Mouse (Mus musculus): ENCODE data around the gene Gm6588. TPM values are rescaled to one million over a fixed set of nuclear protein-coding genes. Genes with fewer than 3 reads are reported as not detected.

Gene Gm6588
- polyA plus RNA-seq, 1 experiment from 2014 or later, result not detected

DNA sequence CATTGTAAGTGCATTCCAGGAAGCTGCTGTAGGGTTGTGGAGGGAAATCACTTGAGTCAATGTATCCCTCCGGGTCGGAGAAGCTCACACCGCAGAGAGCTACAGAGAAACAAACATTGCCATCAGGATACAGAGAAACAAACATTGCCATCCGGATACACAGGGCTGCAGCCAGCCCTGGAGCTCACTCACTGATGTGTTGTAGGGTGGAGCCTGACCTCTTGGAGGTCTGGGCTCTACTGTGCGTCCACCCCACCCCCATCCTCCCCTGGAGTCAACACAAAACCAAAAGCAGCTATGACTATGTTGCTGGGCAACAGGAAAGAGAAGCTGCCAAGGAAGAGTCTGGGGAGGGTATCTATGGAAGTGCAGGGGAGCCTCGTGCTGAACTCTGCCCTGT is 24.2 kb downstream of the Gm6588 start:
- H3K9me3 ChIP-seq (ENCODE audit: control insufficient read depth, low read length), result no peaks in the 10 kb centered on the region
- ATAC-seq (ENCODE audit: low FRiP score, low TSS enrichment) (no peak; the same call in 1 of the 2 replicates), DNase-seq (ENCODE audit: low spot score) (no peak)
- no peaks in the 10 kb centered on the region for H3K36me3 ChIP-seq (ENCODE audit: control insufficient read depth, insufficient read depth, low read length)
- no peaks in the 10 kb centered on the region for H3K27me3 ChIP-seq (ENCODE audit: control insufficient read depth, insufficient read depth, low read length)
- no peaks in the 10 kb centered on the region for H3K4me1 ChIP-seq (replicated peaks; ENCODE audit: control insufficient read depth, insufficient read depth)
- H3K27ac ChIP-seq (replicated peaks), result no peak overlapping the region
- 17% methylated on average over 6 of the region's 6 CpGs for WGBS
- TF ChIP-seq EP300 (optimal IDR thresholded peaks at IDR 0.05), result no peak
- TF ChIP-seq CTCF (IDR thresholded peaks at IDR 0.05; ENCODE audit: low read depth), result no peak
- no peak overlapping the region for H3K9ac ChIP-seq (ENCODE audit: low read length)
- no peak overlapping the region for H3K4me2 ChIP-seq (replicated peaks; ENCODE audit: low read depth)
- H3K4me3 ChIP-seq (ENCODE audit: low read depth, low read length), result no peak overlapping the region

DNA sequence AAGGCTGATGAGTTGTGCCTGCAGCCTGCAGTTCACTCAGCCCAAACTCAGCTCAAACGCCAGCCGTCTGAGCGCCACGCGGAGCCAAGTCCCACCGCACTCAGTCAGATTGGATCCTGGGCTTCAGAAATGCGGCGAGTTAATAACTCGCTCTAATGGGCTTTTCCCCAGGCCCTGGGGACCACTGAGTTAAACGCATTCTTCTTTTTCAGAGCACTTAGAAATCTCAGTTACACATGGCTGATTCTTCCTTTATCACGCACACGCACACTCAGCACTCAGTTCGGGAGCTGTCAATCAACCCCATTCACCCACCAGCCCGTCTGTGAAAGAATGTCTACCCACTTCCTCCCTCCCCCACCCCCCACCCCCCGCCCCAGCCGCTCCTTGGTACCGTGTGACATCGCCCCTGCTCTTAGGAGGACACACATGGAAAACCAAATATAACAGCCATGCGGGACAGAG is 32.8 kb downstream of the Gm6588 start:
- WGBS, result 36% methylated on average over 19 of the region's 19 CpGs

DNA sequence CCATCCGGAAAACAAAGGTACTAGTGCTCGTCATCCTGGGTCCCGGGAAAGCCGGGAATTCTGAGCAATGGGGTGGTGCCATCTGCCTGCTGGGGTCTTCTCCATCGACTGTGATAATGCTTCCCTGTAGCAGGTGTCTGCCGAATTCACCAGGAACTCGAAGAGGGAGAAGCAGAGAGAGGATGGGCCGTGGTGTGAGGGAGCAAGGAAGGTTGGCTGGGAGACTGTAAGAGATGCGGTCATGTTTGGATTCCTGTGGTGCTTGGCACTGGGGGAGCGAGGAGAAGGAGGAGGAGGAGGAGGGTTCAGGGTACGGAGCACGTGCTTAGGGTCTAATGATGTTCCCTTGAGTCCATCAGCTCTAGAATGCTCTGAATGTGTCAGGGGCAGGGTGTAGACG is 33.3 kb downstream of the Gm6588 start:
- H3K4me3 ChIP-seq (ENCODE audit: low read depth, low read length), result no peak overlapping the region
- H3K4me2 ChIP-seq (replicated peaks; ENCODE audit: low read depth), result no peak overlapping the region
- DNase-seq (ENCODE audit: low spot score) (no peak), ATAC-seq (ENCODE audit: low FRiP score, low TSS enrichment) (no peak)
- H3K27ac ChIP-seq (replicated peaks), result no peak overlapping the region
- no peaks in the 10 kb centered on the region for H3K4me1 ChIP-seq (replicated peaks; ENCODE audit: control insufficient read depth, insufficient read depth)
- no peaks in the 10 kb centered on the region for H3K9me3 ChIP-seq (ENCODE audit: control insufficient read depth, low read length)
- H3K27me3 ChIP-seq (ENCODE audit: control insufficient read depth, insufficient read depth, low read length), result no peaks in the 10 kb centered on the region
- no peaks in the 10 kb centered on the region for H3K36me3 ChIP-seq (ENCODE audit: control insufficient read depth, insufficient read depth, low read length)
- WGBS, result 65% methylated on average over 13 of the region's 13 CpGs
- TF ChIP-seq EP300 (optimal IDR thresholded peaks at IDR 0.05) (no peak), CTCF (IDR thresholded peaks at IDR 0.05; ENCODE audit: low read depth) (no peak)
- no peak overlapping the region for H3K9ac ChIP-seq (ENCODE audit: low read length)

More for the DNA sequence above, 32.8 kb downstream of the Gm6588 start:
- no peak for ATAC-seq (ENCODE audit: low FRiP score, low TSS enrichment)
- Histone ChIP-seq H3K4me3 (ENCODE audit: low read depth, low read length) (no peak overlapping the region), H3K27me3 (ENCODE audit: control insufficient read depth, insufficient read depth, low read length) (no peaks in the 10 kb centered on the region), H3K27ac (replicated peaks) (no peak overlapping the region), H3K4me2 (replicated peaks; ENCODE audit: low read depth) (no peak overlapping the region), H3K9me3 (ENCODE audit: control insufficient read depth, low read length) (no peaks in the 10 kb centered on the region), H3K36me3 (ENCODE audit: control insufficient read depth, insufficient read depth, low read length) (no peaks in the 10 kb centered on the region), H3K9ac (ENCODE audit: low read length) (no peak overlapping the region), H3K4me1 (replicated peaks; ENCODE audit: control insufficient read depth, insufficient read depth) (no peaks in the 10 kb centered on the region)
- no peak for DNase-seq (ENCODE audit: low spot score)
- no peak for TF ChIP-seq CTCF (IDR thresholded peaks at IDR 0.05; ENCODE audit: low read depth)
- no peak for TF ChIP-seq EP300 (optimal IDR thresholded peaks at IDR 0.05)

DNA sequence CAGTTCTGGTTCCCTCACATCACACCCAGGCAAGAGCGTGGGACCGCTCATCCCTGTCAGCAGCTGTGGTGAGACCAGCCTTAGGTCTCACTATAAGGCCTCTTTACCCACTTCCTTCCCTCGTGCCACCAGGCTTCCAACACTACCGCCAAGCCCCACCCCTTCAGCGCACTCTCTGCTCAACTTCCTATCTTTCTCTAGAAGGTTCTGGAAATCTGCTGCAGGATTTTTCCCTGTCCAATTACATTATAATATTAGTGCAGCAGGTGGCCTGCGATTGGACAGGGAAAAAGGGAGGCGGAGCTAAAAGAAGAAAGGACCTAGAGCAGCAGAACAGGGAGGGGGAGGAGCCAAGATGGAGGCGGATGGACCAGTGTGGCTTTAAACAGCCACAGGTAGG is 33.8 kb downstream of the Gm6588 start:
- WGBS, result 80% methylated on average over 8 of the region's 8 CpGs
- TF ChIP-seq CTCF (IDR thresholded peaks at IDR 0.05; ENCODE audit: low read depth) (no peak), EP300 (optimal IDR thresholded peaks at IDR 0.05) (no peak)
- Histone ChIP-seq H3K4me3 (ENCODE audit: low read depth, low read length) (no peak overlapping the region), H3K9me3 (ENCODE audit: control insufficient read depth, low read length) (no peaks in the 10 kb centered on the region), H3K9ac (ENCODE audit: low read length) (no peak overlapping the region), H3K27ac (replicated peaks) (no peak overlapping the region), H3K36me3 (ENCODE audit: control insufficient read depth, insufficient read depth, low read length) (no peaks in the 10 kb centered on the region), H3K4me2 (replicated peaks; ENCODE audit: low read depth) (no peak overlapping the region), H3K4me1 (replicated peaks; ENCODE audit: control insufficient read depth, insufficient read depth) (no peaks in the 10 kb centered on the region), H3K27me3 (ENCODE audit: control insufficient read depth, insufficient read depth, low read length) (no peaks in the 10 kb centered on the region)
- DNase-seq (ENCODE audit: low spot score) (no peak), ATAC-seq (ENCODE audit: low FRiP score, low TSS enrichment) (no peak)

DNA sequence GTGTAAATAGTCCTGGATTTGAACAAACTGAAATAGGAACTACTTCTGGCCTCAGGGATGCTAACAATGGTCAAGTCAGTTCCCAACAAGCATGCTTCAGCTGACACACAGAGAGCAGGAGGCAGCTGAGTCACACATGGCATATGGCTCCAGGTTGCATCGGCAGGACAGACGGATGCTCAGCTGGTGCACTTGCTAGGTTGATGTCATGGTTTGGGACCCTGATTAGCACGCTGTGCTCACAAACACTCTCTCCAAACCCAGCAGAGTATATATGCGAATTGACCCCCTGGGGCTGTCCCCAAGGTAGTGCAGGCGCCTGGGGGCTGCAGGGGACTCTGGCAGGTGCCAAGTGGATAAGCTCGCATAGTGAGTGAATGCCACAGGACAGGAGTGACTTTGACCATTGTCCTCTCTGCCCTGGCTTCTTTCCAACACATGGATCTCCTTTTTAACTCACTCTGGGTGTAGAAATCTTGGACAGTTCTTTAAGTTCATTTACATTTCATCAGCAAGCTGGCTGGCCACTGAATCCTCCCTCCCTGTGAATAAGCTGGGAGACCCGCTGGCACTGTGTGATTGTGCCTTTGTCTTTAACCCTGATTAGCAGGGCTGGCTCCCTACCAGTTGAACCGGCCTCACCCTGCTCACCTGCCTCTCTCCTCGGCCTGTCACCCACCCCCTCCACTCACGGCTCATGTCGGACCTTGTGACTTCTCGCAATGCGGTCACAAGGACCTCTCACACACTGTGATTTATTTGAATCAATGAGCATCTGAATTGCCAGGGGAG is 35.9 kb downstream of the Gm6588 start:
- no peak for ATAC-seq (ENCODE audit: low FRiP score, low TSS enrichment)
- 27% methylated on average over 13 of the region's 13 CpGs for WGBS

DNA sequence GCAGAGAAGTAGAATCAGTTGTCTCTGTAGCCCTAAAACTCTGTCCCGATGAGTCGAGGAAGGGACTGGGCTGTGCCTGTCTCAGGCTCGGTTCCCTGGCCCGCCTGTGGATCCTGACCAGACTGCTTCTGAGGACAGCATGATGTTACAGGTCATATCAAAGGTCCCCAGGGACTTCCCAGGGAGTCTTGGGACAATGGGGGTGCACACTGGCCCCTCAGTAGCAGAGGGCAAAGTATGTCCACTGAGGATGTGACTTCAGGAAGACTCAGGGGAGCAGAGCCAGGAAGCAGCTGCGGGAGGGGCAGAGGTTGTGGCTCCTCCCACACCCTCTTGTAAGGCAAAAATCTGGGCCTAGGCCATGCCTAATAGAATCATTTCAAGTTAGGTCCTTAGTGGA is 37.2 kb downstream of the Gm6588 start:
- no peak overlapping the region for H3K27ac ChIP-seq (replicated peaks)
- no peaks in the 10 kb centered on the region for H3K9me3 ChIP-seq (ENCODE audit: control insufficient read depth, low read length)
- H3K27me3 ChIP-seq (ENCODE audit: control insufficient read depth, insufficient read depth, low read length), result no peaks in the 10 kb centered on the region
- no peak for ATAC-seq (ENCODE audit: low FRiP score, low TSS enrichment)
- H3K36me3 ChIP-seq (ENCODE audit: control insufficient read depth, insufficient read depth, low read length), result no peaks in the 10 kb centered on the region
- no peak overlapping the region for H3K4me3 ChIP-seq (ENCODE audit: low read depth, low read length)
- 63% methylated on average over 5 of the region's 5 CpGs for WGBS
- no peak for TF ChIP-seq CTCF (IDR thresholded peaks at IDR 0.05; ENCODE audit: low read depth)
- TF ChIP-seq EP300 (optimal IDR thresholded peaks at IDR 0.05), result no peak
- H3K9ac ChIP-seq (ENCODE audit: low read length), result no peak overlapping the region
- no peaks in the 10 kb centered on the region for H3K4me1 ChIP-seq (replicated peaks; ENCODE audit: control insufficient read depth, insufficient read depth)
- no peak overlapping the region for H3K4me2 ChIP-seq (replicated peaks; ENCODE audit: low read depth)
- DNase-seq (ENCODE audit: low spot score), result no peak

More for the DNA sequence above, 35.9 kb downstream of the Gm6588 start:
- no peak for DNase-seq (ENCODE audit: low spot score)
- no peaks in the 10 kb centered on the region for H3K36me3 ChIP-seq (ENCODE audit: control insufficient read depth, insufficient read depth, low read length)
- H3K27me3 ChIP-seq (ENCODE audit: control insufficient read depth, insufficient read depth, low read length), result no peaks in the 10 kb centered on the region
- no peaks in the 10 kb centered on the region for H3K9me3 ChIP-seq (ENCODE audit: control insufficient read depth, low read length)
- H3K9ac ChIP-seq (ENCODE audit: low read length), result no peak overlapping the region
- no peaks in the 10 kb centered on the region for H3K4me1 ChIP-seq (replicated peaks; ENCODE audit: control insufficient read depth, insufficient read depth)
- H3K27ac ChIP-seq (replicated peaks), result no peak overlapping the region
- no peak overlapping the region for H3K4me3 ChIP-seq (ENCODE audit: low read depth, low read length)
- TF ChIP-seq CTCF (IDR thresholded peaks at IDR 0.05; ENCODE audit: low read depth), result no peak
- no peak for TF ChIP-seq EP300 (optimal IDR thresholded peaks at IDR 0.05)
- no peak overlapping the region for H3K4me2 ChIP-seq (replicated peaks; ENCODE audit: low read depth)

Measured in stomach, postnatal 0 days (tissue).